Mouse (Mus musculus) ovary, adult 18-20 months (tissue): ENCODE measurements around the gene Ube3b.
A peak's percentile ranks its signal among the peaks of the same experiment; 100 is the strongest.

Source experiments
- DNase-seq: peaks from one replicate; pipeline ENCODE4 v3.0.0; 2022; ENCODE audit warnings: low spot score, mixed read lengths

Ube3b gene

GRCm38 (mm10) chr5:114426732-114427131, 46.3 kb downstream of the Ube3b start:
- DNase-seq = no peak

GRCm38 (mm10) chr5:114428621-114429020, 48.2 kb downstream of the Ube3b start:
- no peak for DNase-seq

GRCm38 (mm10) chr5:114429781-114430180, 49.4 kb downstream of the Ube3b start:
- no peak for DNase-seq

DNA sequence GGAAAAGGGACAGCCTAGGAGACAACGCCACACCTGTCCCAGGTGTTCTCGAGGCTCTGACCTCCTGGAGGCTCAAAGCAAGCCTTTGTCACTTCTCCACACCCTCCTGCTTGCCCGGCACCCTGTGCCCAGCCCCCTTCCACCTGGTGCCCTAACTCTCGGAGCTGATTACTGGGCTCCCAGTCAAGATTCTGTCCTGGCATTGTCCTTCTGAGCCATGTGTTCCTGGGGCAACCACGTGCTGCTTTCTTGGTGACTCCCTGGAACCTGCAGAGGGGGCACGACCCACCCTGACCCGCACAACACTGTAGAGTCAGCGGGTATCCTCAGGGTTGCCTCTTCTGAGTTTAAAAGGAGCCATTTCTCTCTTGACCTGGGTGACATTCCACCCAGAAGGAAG, 54.0 kb downstream of the Ube3b start:
- no peak for DNase-seq

- no peak for DNase-seq
Measured at GRCm38 (mm10) chr5:114435588-114435987, 55.2 kb downstream of the Ube3b start.

DNA sequence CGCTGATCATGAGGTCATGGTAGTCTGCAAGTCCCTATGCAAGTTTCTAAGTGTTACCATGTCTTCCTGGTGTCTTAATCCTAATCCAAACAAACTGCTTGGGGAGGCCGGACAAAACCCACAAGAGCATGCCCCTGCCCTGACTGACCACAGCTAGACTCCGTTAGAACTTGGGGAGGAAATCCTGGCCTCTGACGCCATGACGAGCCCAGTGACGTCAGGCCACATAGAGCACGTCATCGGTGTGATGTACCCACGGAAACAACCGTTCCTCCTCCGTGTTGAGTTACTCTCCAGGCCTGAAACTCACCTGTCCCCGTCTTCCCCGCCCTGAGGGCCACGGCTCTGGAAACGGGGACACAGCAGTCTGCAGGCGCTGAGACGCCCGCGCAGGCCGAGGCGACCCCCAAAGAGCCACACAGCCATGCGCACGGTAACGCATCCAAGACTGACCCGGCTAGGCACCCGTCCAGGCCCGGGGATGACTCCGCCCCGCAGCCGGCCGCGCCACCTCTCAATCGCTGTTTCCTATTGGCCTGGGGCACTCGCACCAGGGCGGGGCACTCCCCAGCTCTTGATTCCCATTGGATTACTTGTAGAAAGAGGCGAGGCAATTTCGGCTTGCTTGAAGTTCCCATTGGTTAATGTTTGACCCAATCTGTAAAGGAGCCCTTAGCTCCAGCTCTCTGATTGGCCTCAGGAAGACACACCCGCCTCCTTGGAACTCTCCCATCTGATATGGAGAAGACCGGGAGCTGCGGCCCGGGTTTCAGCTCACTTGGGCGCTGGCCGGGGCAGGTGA, 63.4 kb downstream of the Ube3b start, which contains the start of the genes Mmab and Mvk:
Gene Mmab (minus strand): TSS at position 495 of the 802 bp plus-strand sequence.
Gene Mvk (plus strand): TSS at position 704 of the 802 bp plus-strand sequence.
- peak; percentile 97 for DNase-seq

DNA sequence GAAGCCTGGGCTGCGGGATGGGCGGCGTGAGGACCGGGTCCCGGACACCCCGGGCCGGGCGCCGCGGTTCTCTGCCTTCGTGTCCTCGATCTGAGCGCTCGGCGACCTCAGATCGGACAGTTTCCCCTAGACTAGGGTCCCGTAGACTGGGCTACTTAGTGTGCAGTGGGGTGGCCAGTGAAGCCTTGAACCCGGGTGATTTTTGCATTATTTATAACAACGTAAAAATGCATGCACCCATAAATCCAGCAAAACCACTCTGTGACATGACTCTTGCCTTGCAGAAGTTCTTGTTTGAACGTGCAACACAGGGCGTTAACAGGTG, 63.9 kb downstream of the Ube3b start:
- DNase-seq = no peak

DNA sequence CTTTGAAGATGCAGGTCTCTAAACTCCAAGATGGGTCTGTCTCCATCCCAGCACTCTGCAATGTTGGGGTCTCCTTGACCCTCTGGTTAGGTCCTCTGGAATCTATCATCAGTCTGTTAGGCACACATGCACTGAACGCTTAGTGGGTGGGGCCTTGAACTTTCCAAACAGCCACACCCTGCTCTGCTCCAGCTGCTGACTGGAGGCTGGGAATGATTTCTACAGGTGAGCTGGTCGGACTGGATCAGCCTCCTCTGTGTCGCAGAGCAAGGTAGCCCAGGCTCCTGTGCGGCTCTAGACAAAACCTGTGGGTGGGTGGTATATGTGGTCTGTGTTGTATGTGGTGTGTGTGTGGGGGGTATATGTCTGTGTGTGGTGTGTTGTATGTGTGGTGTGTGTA, 68.6 kb downstream of the Ube3b start:
- DNase-seq = no peak

DNA sequence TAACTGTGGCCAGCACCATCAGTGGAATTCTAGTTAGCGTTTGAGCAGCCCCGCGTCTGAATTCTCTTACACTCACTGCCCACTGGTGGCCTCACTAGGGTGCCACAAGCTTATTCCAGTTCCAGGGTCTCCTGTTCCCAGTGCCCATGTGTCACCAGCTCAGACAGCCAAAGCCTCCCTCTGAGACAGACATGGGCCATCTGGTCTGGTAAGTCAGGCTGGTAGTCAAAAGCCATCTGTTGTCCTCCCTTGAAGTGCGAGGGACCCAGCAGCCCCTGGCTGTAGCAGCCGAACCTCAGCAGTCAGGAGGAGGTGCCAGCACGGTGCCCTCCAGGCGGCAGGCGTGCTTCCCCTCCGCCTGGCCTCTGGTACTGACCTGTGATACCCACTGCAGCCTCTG, 75.9 kb downstream of the Ube3b start:
- DNase-seq = no peak

- DNase-seq = no peak
Measured at GRCm38 (mm10) chr5:114456995-114457605, 76.7 kb downstream of the Ube3b start.

- DNase-seq = peak; percentile 54
Measured at GRCm38 (mm10) chr5:114461238-114461637, 80.8 kb downstream of the Ube3b start.

- no peak for DNase-seq
Measured at GRCm38 (mm10) chr5:114462067-114463040, 81.9 kb downstream of the Ube3b start.

DNA sequence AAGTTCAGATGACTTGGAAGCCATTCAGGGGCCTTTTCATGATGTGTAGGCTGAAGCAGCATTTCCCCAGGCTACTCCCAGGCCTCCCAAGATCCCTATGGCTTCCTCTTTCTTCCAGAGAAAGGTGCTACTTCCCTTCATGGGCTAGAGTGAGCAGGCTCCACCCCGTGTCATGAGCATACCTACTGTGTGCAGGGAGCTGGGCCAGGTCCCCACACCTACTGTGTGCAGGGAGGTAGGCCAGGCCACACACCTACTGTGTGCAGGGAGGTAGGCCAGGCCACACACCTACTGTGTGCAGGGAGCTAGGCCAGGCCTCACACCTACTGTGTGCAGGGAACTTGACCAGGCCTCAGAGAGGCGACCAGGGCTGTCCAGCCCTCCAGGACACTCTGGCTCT, 84.2 kb downstream of the Ube3b start:
- no peak for DNase-seq

DNA sequence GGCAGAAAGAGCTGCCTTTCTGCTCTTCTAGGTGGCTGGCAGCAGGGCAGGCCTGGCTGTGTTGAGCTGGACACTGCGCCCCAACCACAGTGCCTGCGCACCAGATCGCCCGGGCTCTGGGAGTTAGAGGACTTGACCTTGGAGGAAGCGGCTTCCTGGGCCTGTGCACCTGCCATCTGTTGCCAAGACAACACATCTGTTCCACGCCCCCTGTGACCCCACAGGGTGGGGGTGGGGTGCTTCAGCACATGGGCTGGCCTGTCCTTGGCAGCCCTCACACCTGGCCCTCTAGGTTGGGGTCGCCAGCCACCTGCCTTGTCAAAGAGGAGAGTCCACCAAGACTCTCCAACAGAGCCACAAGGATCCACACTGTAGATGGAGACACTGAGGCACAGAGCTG, 85.2 kb downstream of the Ube3b start:
- DNase-seq = no peak

GRCm38 (mm10) chr5:114467019-114467418, 86.6 kb downstream of the Ube3b start:
- no peak for DNase-seq

- DNase-seq = peak; percentile 35
Measured at GRCm38 (mm10) chr5:114467430-114467829, 87.0 kb downstream of the Ube3b start.

- no peak for DNase-seq
Measured at GRCm38 (mm10) chr5:114468007-114468406, 87.6 kb downstream of the Ube3b start.

- no peak for DNase-seq
Measured at GRCm38 (mm10) chr5:114470359-114470758, 90.0 kb downstream of the Ube3b start.
